Mouse (Mus musculus) lung, postnatal 0 days (tissue): Measurements from ENCODE around the gene Rftn1. TPM values are rescaled to one million over a fixed set of nuclear protein-coding genes. Genes with fewer than 3 reads are reported as not detected.

Source experiments
- ATAC-seq: fragments of 200-750 bp; cut with Nextera tagmentation; 2 replicates; pipeline ENCODE4 v1.8.0; 2017; ENCODE audit warnings: moderate library complexity
- DNase-seq: peaks from one replicate; pipeline ENCODE4 v3.0.0-alpha.2; 2016; ENCODE audit warnings: low spot score
- H3K27ac ChIP-seq: fragments of 300-500 bp; sonication (generic); 2 replicates; pipeline ENCODE4 v1.5.1; 2014; ENCODE audit warnings: antibody characterized with exemption, mild to moderate bottlenecking, low read length, mixed read lengths
- H3K27me3 ChIP-seq: fragments of 300-500 bp; sonication (generic); replicated peaks from 2 replicates; pipeline ENCODE4 v1.6.1; 2014; ENCODE audit warnings: low read length, mixed read lengths; ENCODE audit not compliant: insufficient read depth
- H3K36me3 ChIP-seq: fragments of 300-500 bp; sonication (generic); 2 replicates; pipeline ENCODE4 v1.6.1; 2014; ENCODE audit warnings: low read length, mixed read lengths; ENCODE audit not compliant: insufficient read depth
- H3K4me1 ChIP-seq: fragments of 300-500 bp; sonication (generic); 2 replicates; pipeline ENCODE4 v1.6.1; 2014; ENCODE audit warnings: antibody characterized with exemption, low read depth, low read length, mixed read lengths; ENCODE audit not compliant: insufficient read depth
- H3K4me2 ChIP-seq: fragments of 300-500 bp; sonication (generic); replicated peaks from 2 replicates; pipeline ENCODE4 v1.6.1; 2014; ENCODE audit warnings: low read depth, mild to moderate bottlenecking, low read length, moderate library complexity, mixed read lengths
- H3K4me3 ChIP-seq: fragments of 300-500 bp; sonication (generic); 2 replicates; pipeline ENCODE4 v1.5.1; 2014; ENCODE audit warnings: low read depth, low read length
- H3K9ac ChIP-seq: fragments of 300-500 bp; sonication (generic); replicated peaks from 2 replicates; pipeline ENCODE4 v1.6.1; 2014; ENCODE audit warnings: low read depth, mild to moderate bottlenecking
- H3K9me3 ChIP-seq: fragments of 300-500 bp; sonication (generic); 2 replicates; pipeline ENCODE4 v1.6.1; 2016; ENCODE audit warnings: low read length, mixed read lengths
- CTCF ChIP-seq: IDR thresholded peaks from 2 replicates; pipeline ENCODE4 v1.5.1; 2016; ENCODE audit warnings: antibody characterized with exemption, mild to moderate bottlenecking
- EP300 ChIP-seq: IDR thresholded peaks from 2 replicates; pipeline ENCODE4 v1.6.1; 2016; ENCODE audit warnings: antibody characterized with exemption, mild to moderate bottlenecking, control low read depth
- WGBS: fragments of 180-500 bp; shearing (Covaris S2); extraction: QIAGEN DNeasy Blood & Tissue Kit; methylation state at CpG from one replicate; pipeline ENCODE4 v1.1.7; 2014; 5-methylcytosine and 5-hydroxymethylcytosine counted together
- polyA plus RNA-seq: library from polyadenylated mRNA; unstranded; fragments of >200 nt; fragmentation: Nextera tagmentation; extraction: Ambion mirVana; gene quantifications from 2 replicates; pipeline ENCODE4 v1.2.1, GENCODE M21; 2015

The Rftn1 gene
- polyA plus RNA-seq, 1 experiment from 2014 or later, result 18.2 TPM

DNA sequence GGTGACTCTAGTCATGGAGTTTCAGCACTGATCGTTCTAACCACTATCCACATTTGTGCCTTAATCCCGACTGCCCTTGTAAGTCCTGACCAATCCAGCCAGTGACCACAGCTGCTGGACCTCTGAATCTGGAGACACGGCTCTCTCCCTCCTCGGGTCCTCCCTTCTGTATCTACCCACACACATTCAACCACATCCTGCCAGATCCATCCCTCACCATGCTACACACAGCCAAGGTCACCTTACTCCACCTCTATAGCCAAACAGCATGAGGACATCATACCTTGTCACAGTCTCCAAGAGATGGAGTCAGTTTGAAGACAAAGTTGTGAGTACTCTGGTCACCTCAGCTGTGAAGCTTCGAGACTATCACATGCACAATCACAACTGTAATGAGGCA, 131.1 kb downstream of the Rftn1 start:
- no peaks in the 10 kb centered on the region for H3K4me1 ChIP-seq
- no peaks in the 10 kb centered on the region for H3K36me3 ChIP-seq
- H3K27ac ChIP-seq, result no peak overlapping the region
- no peak overlapping the region for H3K4me2 ChIP-seq
- ATAC-seq, result no peak
- WGBS, result 84% methylated on average over 5 of the region's 5 CpGs
- no peaks in the 10 kb centered on the region for H3K27me3 ChIP-seq
- no peaks in the 10 kb centered on the region for H3K9me3 ChIP-seq
- no peak for DNase-seq
- TF ChIP-seq EP300 (no peak), CTCF (no peak)
- H3K9ac ChIP-seq, result no peak overlapping the region
- no peak overlapping the region for H3K4me3 ChIP-seq

DNA sequence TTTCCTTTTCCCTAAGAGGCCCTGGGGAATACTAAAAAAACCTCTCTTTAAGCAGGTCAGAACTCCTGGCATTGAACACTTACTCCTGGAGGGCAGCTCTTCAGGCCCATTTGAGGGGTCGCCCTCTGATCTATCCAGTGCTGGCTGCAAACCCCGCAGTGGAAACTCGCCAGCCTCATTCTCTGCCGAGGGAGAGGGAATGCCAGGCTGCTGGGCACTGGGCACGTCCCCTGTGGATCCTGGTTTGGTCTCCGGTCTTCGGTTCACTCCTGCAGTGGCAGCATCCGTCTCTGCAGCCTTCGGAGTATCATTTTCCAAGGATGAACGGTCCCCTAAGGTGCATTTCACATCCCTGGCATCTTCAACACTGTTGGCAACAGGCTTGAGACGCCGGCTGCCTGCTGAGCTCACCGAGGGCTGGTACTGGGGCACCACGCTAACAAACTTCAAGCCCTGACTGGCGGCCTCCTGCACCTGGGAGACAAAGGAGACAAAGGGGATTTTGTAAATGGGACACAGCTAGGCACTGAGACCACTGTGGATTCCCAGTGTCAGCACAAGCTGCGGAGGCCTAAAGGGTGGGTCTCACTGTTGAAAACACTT, 135.2 kb downstream of the Rftn1 start:
- Histone ChIP-seq H3K4me3 (no peak overlapping the region), H3K27me3 (no peaks in the 10 kb centered on the region), H3K36me3 (no peaks in the 10 kb centered on the region), H3K27ac (no peak overlapping the region), H3K9ac (no peak overlapping the region), H3K9me3 (no peaks in the 10 kb centered on the region), H3K4me2 (no peak overlapping the region), H3K4me1 (no peaks in the 10 kb centered on the region)
- 83% methylated on average over 16 of the region's 16 CpGs for WGBS
- no peak for ATAC-seq
- no peak for DNase-seq
- TF ChIP-seq EP300 (no peak), CTCF (no peak)

DNA sequence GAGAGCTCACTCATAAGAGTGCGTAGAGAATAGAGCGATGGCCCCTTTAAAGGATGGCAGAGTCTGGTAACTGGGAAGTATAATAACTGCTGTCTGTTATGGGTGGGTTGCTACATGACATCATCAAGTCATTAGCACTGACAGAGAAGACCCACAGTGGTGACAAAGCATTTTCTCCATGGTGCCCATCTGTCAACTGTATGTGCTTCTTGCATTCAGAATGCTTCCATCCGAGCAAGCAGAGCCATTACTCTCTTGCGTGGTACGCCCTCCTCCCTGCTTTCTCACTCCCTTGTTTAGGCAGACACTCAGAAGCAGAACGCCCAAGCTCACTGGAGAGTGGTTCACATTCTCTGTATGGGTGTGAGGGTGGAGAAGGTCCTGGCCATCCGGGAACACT, 135.9 kb downstream of the Rftn1 start:
- Histone ChIP-seq H3K9me3 (no peaks in the 10 kb centered on the region), H3K9ac (no peak overlapping the region), H3K4me1 (no peaks in the 10 kb centered on the region), H3K27ac (no peak overlapping the region), H3K36me3 (no peaks in the 10 kb centered on the region), H3K4me2 (no peak overlapping the region), H3K27me3 (no peaks in the 10 kb centered on the region), H3K4me3 (no peak overlapping the region)
- ATAC-seq (no peak), DNase-seq (no peak)
- 82% methylated on average over 7 of the region's 7 CpGs for WGBS
- TF ChIP-seq EP300, result no peak
- TF ChIP-seq CTCF, result no peak

DNA sequence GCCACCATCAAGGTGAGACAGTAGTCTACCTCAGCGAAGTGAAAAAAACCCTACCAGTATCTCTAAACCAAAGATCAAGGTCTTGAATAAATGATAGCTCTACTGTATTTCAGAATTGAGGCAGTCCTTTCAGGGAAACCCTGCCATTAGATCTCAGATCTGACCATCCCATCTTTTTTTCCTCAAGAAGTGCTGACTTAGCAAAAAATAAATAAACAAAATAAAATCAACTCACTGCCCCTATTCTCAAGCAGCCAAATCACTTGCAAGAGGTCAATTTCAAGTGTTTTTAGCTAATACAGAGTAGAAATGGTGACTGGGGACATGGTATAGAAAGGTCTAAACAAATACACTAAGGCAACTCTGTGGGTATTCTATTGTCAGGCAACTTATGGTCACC, 136.5 kb downstream of the Rftn1 start:
- Histone ChIP-seq H3K4me2 (no peak overlapping the region), H3K4me1 (no peaks in the 10 kb centered on the region), H3K27me3 (no peaks in the 10 kb centered on the region), H3K27ac (no peak overlapping the region), H3K9me3 (no peaks in the 10 kb centered on the region), H3K4me3 (no peak overlapping the region), H3K9ac (no peak overlapping the region), H3K36me3 (no peaks in the 10 kb centered on the region)
- 97% methylated on average over 1 of the region's 1 CpGs for WGBS
- ATAC-seq (no peak), DNase-seq (no peak)
- TF ChIP-seq CTCF (no peak), EP300 (no peak)

DNA sequence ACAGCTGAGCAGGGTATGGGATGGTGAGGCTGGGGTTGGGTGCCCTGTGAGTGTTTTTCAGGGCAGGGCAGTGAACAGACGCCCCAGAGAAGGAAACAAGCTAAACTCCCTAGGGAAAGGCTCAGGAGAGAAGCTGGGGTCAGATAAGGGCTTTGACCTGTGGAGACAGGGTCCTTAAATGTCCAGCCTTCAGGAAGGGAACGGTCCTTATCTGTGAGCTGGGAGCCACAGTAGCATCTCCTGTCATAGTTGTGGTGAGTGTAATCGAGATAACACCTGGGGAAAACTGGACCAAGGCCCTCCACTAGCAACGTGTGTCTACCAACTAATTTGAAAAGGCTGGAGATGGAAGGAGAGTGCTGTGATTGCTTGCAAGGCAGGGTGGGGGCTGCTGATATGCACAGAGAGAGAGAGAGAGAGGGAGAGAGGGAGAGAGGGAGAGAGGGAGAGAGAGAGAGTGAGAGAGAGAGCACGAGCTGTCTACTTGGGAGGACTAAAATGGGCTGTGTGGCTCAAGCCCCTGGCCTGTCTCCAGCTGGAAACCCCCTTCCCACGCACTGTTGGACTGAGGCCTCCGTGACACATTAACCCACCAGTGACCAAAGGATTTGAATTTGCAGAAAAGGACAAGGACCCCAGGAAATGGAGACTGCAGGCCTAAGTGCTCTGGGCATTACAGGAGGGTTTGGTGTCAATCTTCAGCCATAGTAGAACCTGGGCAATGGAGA, 137.6 kb downstream of the Rftn1 start:
- Histone ChIP-seq H3K4me3 (no peak overlapping the region), H3K4me1 (no peaks in the 10 kb centered on the region), H3K9ac (no peak overlapping the region), H3K27me3 (no peaks in the 10 kb centered on the region), H3K9me3 (no peaks in the 10 kb centered on the region), H3K36me3 (no peaks in the 10 kb centered on the region), H3K4me2 (no peak overlapping the region), H3K27ac (no peak overlapping the region)
- DNase-seq, result no peak
- no peak for ATAC-seq
- 46% methylated on average over 7 of the region's 7 CpGs for WGBS
- TF ChIP-seq CTCF (no peak), EP300 (no peak)

DNA sequence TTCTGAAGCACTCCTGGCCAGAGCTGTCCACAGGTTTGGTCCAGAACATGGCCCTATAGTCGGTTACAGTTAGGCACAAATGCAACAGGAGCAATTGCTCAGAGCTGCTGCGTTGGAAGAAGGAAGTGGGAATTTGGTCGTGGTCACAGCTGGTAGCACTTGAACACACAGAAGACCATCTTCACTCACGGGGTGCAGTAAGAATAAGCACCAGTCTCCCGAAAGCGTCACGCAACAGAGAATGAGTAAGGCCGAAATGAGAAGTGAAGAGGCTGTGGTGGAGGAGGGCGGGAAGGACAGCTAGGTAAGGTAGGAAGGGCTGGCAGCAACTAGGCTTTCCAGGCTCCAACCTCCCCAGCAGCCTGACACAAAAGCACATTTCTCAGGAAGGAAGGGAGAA, 140.0 kb downstream of the Rftn1 start:
- ATAC-seq, result no peak
- 81% methylated on average over 9 of the region's 9 CpGs for WGBS
- Histone ChIP-seq H3K4me2 (no peak overlapping the region), H3K9me3 (no peaks in the 10 kb centered on the region), H3K36me3 (no peaks in the 10 kb centered on the region), H3K4me1 (no peaks in the 10 kb centered on the region), H3K4me3 (no peak overlapping the region), H3K27me3 (no peaks in the 10 kb centered on the region), H3K27ac (no peak overlapping the region), H3K9ac (no peak overlapping the region)
- TF ChIP-seq EP300, result no peak
- TF ChIP-seq CTCF, result no peak
- DNase-seq, result no peak
